Mouse (Mus musculus) 3T3-L1 (cell line): ENCODE measurements around the gene Asb17.
"Not testable (repeated sequence)": the region's sequence is repeated elsewhere in the genome, so short reads cannot be mapped to it uniquely, and the experiment has no call there.

Experiments used
- DNase-seq: peaks from one replicate; pipeline ENCODE4 v3.0.0-alpha.2; 2015; ENCODE audit warnings: low read depth, low spot score

Asb17 gene

DNA sequence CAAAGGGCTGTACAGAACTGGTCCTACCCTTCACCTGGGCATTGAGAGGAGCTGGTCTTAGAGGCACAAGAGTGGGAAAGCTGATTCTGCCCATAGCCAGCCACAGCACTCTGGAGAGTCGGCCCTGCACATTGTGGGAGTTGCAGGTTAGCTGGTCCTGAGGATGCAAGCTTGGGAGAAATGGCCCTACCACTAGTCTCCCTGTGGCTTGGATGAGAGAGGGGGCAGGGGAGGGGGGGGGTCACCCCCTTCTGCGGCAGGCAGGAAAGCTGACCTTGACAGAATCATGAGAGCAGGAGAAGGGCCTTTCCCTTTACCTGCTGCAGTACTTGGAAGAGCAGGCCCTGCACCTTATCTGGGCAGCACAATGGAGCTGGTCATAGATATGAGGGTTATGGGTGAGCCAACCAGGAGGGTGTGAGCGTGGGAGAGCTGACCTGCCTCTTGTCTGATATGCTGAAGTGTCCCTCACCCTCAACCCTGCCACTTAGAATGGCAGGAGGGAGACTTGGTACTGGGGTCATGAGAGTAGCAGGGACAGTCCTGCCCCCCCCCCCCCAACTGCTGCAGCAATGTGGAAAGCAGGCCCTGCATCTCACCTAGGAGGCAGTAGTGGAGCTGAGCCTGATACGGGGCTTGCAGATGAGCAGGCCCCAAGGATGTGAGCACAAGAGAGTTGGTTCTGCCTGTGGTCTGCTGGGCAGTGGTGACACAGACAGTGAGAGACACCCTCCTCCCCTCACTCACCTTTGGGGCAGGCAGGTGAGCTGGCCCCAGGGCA, 11.9 kb upstream of the Asb17 start:
- DNase-seq, result no peak

DNA sequence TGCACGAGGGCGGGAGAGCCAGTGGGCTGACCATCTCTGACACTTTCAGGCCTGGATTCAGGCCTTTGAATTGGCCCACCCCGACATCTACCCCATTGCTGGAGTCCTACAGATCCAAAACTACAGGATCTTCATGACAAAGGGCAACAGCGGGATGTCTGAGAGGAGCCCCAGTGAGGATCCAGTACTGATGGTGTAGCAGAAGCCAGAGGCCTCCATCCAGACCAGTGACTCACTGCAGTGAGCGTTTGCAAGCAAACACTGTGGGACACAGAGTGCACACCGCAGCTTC, 11.4 kb upstream of the Asb17 start:
- no peak for DNase-seq

GRCm38 (mm10) chr3:153834071-153834470, 9.9 kb upstream of the Asb17 start:
- DNase-seq, result no peak

DNA sequence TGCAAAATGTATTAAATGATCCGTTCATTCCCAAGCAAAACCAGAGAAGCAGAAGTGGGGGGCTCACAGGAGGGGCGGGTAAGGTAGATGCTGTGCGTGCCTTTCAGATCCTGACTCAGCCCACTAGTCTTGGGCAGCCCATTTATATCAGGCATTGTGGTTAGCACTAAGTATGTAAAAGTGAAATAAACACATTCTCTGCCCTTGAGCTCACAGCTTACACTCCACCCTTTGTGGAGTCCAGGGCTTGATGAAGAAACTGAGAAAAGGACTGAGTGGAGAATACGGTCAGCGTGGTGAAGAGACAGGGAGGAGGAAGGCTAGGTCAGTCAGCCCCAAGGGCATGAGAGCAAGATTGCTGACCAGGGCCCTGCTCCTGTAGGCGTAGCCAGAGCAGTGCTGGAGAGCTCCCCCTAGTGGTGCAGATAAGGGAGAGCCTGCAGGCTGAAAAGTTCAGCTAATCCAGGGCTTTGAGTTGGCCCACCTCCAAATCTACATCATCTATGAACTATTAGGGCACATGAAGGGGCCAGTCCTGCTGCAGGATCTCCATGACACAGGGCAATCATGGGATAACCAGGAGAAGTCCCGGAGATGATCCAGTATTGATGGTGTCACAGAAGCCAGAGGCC, 8.4 kb upstream of the Asb17 start:
- DNase-seq, result peak; percentile 86

GRCm38 (mm10) chr3:153836316-153836715, 7.7 kb upstream of the Asb17 start:
- no peak for DNase-seq

- DNase-seq, result no peak
These were observed 6.4 kb upstream of the Asb17 start for GRCm38 (mm10) chr3:153837593-153837992.

DNA sequence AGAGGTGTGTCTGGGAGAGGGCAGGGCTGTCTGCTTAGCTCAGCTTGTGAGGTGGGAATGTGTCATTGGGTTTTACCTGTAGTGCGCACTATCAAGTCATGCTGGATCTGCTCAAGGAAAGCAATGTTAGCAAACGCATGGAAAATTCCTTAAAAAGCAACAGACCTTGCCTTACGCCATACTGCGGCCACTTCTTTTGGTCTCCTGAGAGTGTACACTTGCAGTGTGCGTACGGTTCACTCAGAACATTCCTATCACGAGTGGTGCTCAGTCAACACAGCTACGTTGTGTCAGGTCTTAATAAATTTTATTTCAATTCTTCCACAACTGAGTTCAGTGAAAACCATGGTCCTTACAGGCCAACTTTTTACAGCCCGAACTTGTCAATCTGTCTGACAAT, 748 bp downstream of the Asb17 start:
- DNase-seq, result no peak

DNA sequence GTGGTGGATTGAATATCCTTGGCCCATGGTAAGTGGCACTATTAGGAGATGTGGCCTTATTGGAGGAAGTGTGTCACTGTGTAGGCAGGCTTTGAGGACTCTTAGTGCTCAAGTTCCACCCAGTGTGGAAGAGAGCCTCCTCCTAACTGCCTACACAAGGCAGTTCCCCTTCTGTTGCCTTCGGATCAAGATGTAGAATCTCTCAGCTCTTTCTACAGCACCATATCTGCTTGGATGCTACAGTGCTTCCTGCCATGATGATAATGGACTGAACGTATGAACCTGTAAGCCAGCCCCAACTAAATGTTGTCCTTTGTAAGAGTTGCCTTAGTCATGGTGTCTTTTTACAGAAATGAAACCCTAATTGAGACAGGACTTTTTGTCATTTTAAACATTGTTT, 1.5 kb downstream of the Asb17 start:
- DNase-seq, result no peak

- no peak for DNase-seq
These were observed 2.1 kb downstream of the Asb17 start for GRCm38 (mm10) chr3:153846109-153846508.

GRCm38 (mm10) chr3:153847207-153847733, 3.3 kb downstream of the Asb17 start:
- no peak for DNase-seq

DNA sequence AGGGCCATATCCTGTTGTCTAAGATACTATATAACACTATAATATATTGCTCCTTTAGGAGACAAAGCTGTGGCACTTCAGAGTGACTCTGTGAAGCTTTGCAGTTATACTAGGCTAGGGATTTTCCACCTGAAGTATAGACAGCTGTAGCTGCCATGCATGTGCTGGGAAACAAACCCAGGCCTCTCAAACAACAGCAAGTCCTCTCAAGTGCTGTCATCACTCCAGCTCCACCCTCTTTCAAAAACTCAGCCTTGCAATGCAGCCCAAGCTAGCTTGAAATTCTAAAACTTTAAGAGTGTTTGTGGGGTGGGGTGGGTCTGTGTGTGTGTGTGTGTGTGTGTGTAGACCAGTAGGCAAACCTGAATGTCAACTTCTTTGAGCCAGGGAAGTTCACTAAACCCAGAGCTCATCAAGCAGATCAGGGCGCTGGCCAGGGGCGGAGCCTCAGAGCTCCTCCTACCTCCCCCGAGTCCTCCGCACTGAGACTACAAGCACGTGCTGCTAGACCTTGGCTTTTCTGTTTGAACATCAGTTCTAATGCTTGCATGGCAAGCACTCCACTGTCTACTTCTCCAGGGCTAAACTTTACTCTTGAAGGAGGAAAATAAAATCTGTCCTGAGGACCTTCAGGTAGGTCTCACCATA, 5.5 kb downstream of the Asb17 start:
- DNase-seq, result no peak

DNA sequence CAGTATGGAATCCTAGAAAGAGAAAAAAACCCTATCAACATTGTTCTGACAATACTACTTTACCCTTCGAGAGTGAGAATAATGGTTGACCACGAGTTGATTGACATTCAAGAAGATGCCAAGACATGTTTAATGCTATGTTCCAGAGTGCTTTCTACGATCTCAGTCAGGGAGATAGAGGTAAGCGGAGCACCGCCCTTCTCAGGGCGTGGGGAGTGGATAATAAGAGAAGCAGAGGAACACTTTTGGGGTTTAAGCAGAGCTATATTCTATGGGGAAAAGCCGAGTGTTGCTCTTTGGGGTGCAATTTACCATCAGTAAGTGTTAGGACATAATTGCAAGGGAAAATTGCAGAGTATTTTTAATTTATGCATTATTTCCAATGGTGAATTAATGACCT, 6.8 kb downstream of the Asb17 start:
- DNase-seq, result no peak

DNA sequence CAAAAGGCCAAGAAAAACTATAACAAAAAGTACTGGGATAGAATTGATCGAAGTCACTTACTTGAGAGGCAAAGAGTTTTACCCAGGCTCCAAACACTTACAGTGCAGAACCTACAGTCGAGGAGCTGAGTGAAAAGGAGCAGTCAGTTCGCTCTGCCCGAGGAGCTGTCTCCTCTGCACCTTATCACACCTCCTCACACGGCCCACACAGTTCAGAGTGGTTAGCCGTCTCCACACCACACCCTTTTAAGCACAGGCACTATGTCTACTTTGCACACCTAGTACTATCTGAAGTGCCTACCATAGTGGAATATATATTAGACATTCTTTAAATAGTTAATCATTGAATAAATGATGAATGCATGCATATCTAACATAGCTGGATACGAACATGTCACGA, 8.3 kb downstream of the Asb17 start:
- no peak for DNase-seq

GRCm38 (mm10) chr3:153858350-153859001, 14.5 kb downstream of the Asb17 start:
- no peak for DNase-seq

- DNase-seq, result not testable (repeated sequence)
These were observed 16.4 kb downstream of the Asb17 start for GRCm38 (mm10) chr3:153860392-153860791.

- DNase-seq, result no peak
These were observed 19.8 kb downstream of the Asb17 start for GRCm38 (mm10) chr3:153863816-153864215.

DNA sequence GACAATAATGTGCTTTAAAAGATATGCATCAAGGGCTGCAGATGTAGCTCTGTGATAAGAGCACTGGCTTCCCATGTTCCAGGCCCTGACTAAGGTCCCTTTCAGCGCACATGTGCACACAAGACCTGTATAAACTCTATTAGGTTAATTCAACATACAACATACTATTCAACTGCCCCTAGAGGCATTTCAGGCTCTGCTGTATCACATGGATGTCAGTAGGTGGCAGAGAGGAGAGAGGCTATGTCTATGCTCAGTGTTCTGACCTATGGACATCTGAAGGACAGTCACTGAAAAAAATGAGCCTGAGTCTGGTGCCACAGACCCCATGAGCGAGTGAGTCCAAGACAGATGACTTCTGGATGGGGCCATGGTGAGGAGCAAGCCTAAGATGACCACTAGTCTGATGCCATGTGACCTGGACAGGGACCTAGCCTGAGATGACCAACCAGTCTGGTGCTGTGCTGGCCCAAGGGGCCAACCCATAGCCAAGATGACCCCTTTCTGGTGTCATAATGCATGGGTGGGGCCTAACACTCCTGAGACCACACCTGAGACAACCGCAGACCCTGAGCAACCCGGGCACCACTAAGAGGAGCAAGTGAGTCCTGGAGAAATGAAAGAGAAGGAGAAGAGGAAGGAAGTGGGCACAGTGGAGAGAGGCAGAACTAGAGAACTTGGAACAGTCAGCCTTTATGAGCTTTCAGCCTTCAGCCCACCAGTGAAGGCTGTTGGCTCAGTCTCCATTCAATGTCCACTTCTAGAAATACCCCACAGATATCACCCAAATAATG, 20.8 kb downstream of the Asb17 start:
- DNase-seq, result no peak

GRCm38 (mm10) chr3:153867149-153868136, 23.4 kb downstream of the Asb17 start:
- no peak for DNase-seq

DNA sequence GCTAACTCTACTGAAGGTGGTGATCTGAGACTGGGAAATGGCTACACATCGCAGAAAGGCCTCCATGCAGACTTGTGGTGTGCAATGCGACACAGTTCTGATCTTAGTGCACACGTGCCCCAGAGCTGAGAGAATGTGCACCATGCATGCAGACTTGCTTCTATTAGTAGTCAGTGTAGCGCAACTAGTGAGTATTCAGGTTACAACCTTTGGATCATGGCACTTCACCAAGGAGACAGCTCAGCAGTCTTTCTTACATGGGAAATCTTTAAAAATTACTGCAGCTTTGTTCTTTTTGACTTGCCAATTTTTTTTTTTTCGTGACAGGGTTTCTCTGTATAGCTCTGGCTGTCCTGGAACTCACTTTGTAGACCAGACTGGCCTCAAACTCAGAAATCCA, 27.4 kb downstream of the Asb17 start:
- no peak for DNase-seq

DNA sequence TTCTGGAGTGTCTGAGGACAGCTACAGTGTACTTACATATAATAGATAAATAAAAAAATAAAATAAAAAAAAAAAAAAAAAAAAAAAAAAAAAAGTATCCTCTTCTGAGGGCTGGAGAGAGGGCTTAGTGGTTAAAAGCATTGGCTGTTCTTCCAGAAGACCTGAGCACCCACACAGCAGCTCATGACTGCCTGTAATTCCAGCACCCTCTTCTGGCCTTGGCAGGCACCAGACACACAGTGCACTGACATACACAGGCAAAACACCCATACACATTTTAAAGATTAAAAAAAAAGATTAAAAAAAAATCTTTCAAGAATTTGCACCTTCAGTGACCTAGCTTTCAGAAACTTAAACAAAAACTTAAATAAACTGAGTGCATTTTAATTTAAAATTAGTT, 42.3 kb downstream of the Asb17 start:
- DNase-seq, result no peak
